Mouse (Mus musculus) central nervous system, embryonic 11.5 days (tissue): ENCODE data around the gene Cebpa. TPM values are rescaled to one million over a fixed set of nuclear protein-coding genes. Genes with fewer than 3 reads are reported as not detected.

ENCODE experiments used
- polyA plus RNA-seq: library from polyadenylated mRNA; depleted of rRNA; stranded (reverse); fragments of >200 nt; gene quantifications from 2 replicates; pipeline ENCODE4 v1.2.3, GENCODE M21; 2012; rRNA removed

Cebpa gene
- 2.0 and 3.0 TPM in 2 replicates for polyA plus RNA-seq

GRCm38 (mm10) chr7:35118841-35119413 is at the start of gene Cebpa:
Gene Cebpa (plus strand): TSS chr7:35119293.

Other genes with a start within 250 kb of the Cebpa start
- gene Pepd, start 206.9 kb upstream of the Cebpa start, polyA plus RNA-seq, result 43.9 and 46.5 TPM in 2 replicates
- 34.8 and 35.0 TPM in 2 replicates for gene Cebpg, start 62.7 kb upstream of the Cebpa start, polyA plus RNA-seq
- 0.43 and 0.55 TPM in 2 replicates for gene Slc7a10, start 67.1 kb downstream of the Cebpa start, polyA plus RNA-seq
- 54.1 and 59.3 TPM in 2 replicates for gene Lrp3, start 96.2 kb downstream of the Cebpa start, polyA plus RNA-seq
- 12.8 and 17.5 TPM in 2 replicates for gene Gpatch1, start 199.1 kb downstream of the Cebpa start, polyA plus RNA-seq
- 1.8 and 2.3 TPM in 2 replicates for gene Rhpn2, start 214.9 kb downstream of the Cebpa start, polyA plus RNA-seq